Mouse (Mus musculus) kidney, adult 2 months (tissue): ENCODE measurements around the gene Ehhadh.

Source experiments
- CTCF ChIP-seq: fragments of 200-500 bp; conservative IDR thresholded peaks from 2 replicates; pipeline ENCODE4 v1.5.1; 2011; ENCODE audit warnings: low read depth, mild to moderate bottlenecking, control low read depth, low read length, moderate library complexity, mixed read lengths; ENCODE audit not compliant: insufficient read depth, insufficient read length
- POLR2A ChIP-seq: fragments of 200-500 bp; IDR thresholded peaks from one replicate; pipeline ENCODE4 v1.6.1; 2011; ENCODE audit warnings: low read depth, low read length, control low read depth

GRCm38 (mm10) chr16:21835584-21835931, 48.0 kb upstream of the Ehhadh start:
- no peak for TF ChIP-seq POLR2A
- no peak for TF ChIP-seq CTCF
